Mouse (Mus musculus): ENCODE data around the gene Kif16b. TPM values are rescaled to one million over a fixed set of nuclear protein-coding genes. Genes with fewer than 3 reads are reported as not detected.

The Kif16b gene
- polyA plus RNA-seq, 1 experiment from 2014 or later = 3.9 TPM

GRCm38 (mm10) chr2:142859452-142859851 is 41.9 kb downstream of the Kif16b start:
- Histone ChIP-seq H3K36me3 (0 out of 2 replicates have a peak, but pooled peaks cover 7% of the 10 kb centered on the region), H3K4me3 (replicated peaks) (no peak overlapping the region), H3K4me2 (replicated peaks) (no peak overlapping the region), H3K27me3 (no peaks in the 10 kb centered on the region), H3K9me3 (no peaks in the 10 kb centered on the region), H3K27ac (no peak overlapping the region), H3K9ac (replicated peaks) (no peak overlapping the region), H3K4me1 (replicated peaks) (no peaks in the 10 kb centered on the region)
- WGBS = 69% methylated on average over 4 of the region's 4 CpGs
- ATAC-seq = 0 out of 2 replicates have a peak, but pooled peaks have one; percentile 30

GRCm38 (mm10) chr2:142838775-142839174 is 62.6 kb downstream of the Kif16b start:
- no peak overlapping the region for H3K9ac ChIP-seq (replicated peaks)
- H3K27me3 ChIP-seq = 0 out of 2 replicates have a peak, but pooled peaks cover 3% of the 10 kb centered on the region
- no peaks in the 10 kb centered on the region for H3K36me3 ChIP-seq
- H3K4me3 ChIP-seq (replicated peaks) = no peak overlapping the region
- H3K27ac ChIP-seq = no peak overlapping the region
- 83% methylated on average over 3 of the region's 3 CpGs for WGBS
- H3K4me2 ChIP-seq (replicated peaks) = no peak overlapping the region
- no peak for ATAC-seq
- no peaks in the 10 kb centered on the region for H3K9me3 ChIP-seq
- H3K4me1 ChIP-seq (replicated peaks) = no peaks in the 10 kb centered on the region

- ATAC-seq = no peak
- no peaks in the 10 kb centered on the region for H3K9me3 ChIP-seq
- no peak overlapping the region for H3K9ac ChIP-seq (replicated peaks)
- no peaks in the 10 kb centered on the region for H3K36me3 ChIP-seq
- 0 out of 2 replicates have a peak, but pooled peaks cover 3% of the 10 kb centered on the region for H3K27me3 ChIP-seq
- no peak overlapping the region for H3K4me3 ChIP-seq (replicated peaks)
- H3K27ac ChIP-seq = no peak overlapping the region
- WGBS = 62% methylated on average over 1 of the region's 1 CpGs
- H3K4me2 ChIP-seq (replicated peaks) = no peak overlapping the region
- H3K4me1 ChIP-seq (replicated peaks) = peaks cover 3% of the 10 kb centered on the region; the same call in 1 of the 2 replicates
Observed at GRCm38 (mm10) chr2:142838118-142838517, 63.2 kb downstream of the Kif16b start.

- Histone ChIP-seq H3K27me3 (peaks cover 3% of the 10 kb centered on the region; the same call in 1 of the 2 replicates), H3K9ac (replicated peaks) (no peak overlapping the region), H3K36me3 (no peaks in the 10 kb centered on the region), H3K9me3 (no peaks in the 10 kb centered on the region), H3K4me1 (replicated peaks) (peaks cover 13% of the 10 kb centered on the region), H3K27ac (no peak overlapping the region), H3K4me2 (replicated peaks) (no peak overlapping the region), H3K4me3 (replicated peaks) (no peak overlapping the region)
- 92% methylated on average over 3 of the region's 3 CpGs for WGBS
- ATAC-seq = no peak
Observed at GRCm38 (mm10) chr2:142834751-142835150, 66.6 kb downstream of the Kif16b start.

GRCm38 (mm10) chr2:142832617-142833422 is 68.5 kb downstream of the Kif16b start:
- no peak overlapping the region for H3K4me3 ChIP-seq (replicated peaks)
- no peaks in the 10 kb centered on the region for H3K36me3 ChIP-seq
- H3K4me1 ChIP-seq (replicated peaks) = peaks cover 13% of the 10 kb centered on the region
- peaks cover 3% of the 10 kb centered on the region; the same call in 1 of the 2 replicates for H3K27me3 ChIP-seq
- no peak overlapping the region for H3K9ac ChIP-seq (replicated peaks)
- no peak overlapping the region for H3K27ac ChIP-seq
- H3K4me2 ChIP-seq (replicated peaks) = no peak overlapping the region
- WGBS = 20% methylated on average over 10 of the region's 10 CpGs
- H3K9me3 ChIP-seq = no peaks in the 10 kb centered on the region
- peak; percentile 69 for ATAC-seq

- no peak overlapping the region for H3K27ac ChIP-seq
- no peaks in the 10 kb centered on the region for H3K9me3 ChIP-seq
- no peak overlapping the region for H3K4me3 ChIP-seq (replicated peaks)
- H3K36me3 ChIP-seq = no peaks in the 10 kb centered on the region
- no peaks in the 10 kb centered on the region for H3K27me3 ChIP-seq
- peaks cover 3% of the 10 kb centered on the region; the same call in 1 of the 2 replicates for H3K4me1 ChIP-seq (replicated peaks)
- no peak overlapping the region for H3K9ac ChIP-seq (replicated peaks)
- no peak overlapping the region for H3K4me2 ChIP-seq (replicated peaks)
- 27% methylated on average over 2 of the region's 2 CpGs for WGBS
- ATAC-seq = peak; percentile 76
Observed at GRCm38 (mm10) chr2:142813033-142813432, 88.3 kb downstream of the Kif16b start.

GRCm38 (mm10) chr2:142803760-142804448 is 97.4 kb downstream of the Kif16b start:
- 97% methylated on average over 1 of the region's 1 CpGs for WGBS
- no peaks in the 10 kb centered on the region for H3K36me3 ChIP-seq
- H3K9ac ChIP-seq (replicated peaks) = no peak overlapping the region
- no peak overlapping the region for H3K4me2 ChIP-seq (replicated peaks)
- no peak overlapping the region for H3K27ac ChIP-seq
- no peaks in the 10 kb centered on the region for H3K27me3 ChIP-seq
- no peaks in the 10 kb centered on the region for H3K4me1 ChIP-seq (replicated peaks)
- no peak for ATAC-seq
- H3K9me3 ChIP-seq = no peaks in the 10 kb centered on the region
- no peak overlapping the region for H3K4me3 ChIP-seq (replicated peaks)

- no peaks in the 10 kb centered on the region for H3K36me3 ChIP-seq
- H3K4me3 ChIP-seq (replicated peaks) = no peak overlapping the region
- no peaks in the 10 kb centered on the region for H3K27me3 ChIP-seq
- no peak overlapping the region for H3K9ac ChIP-seq (replicated peaks)
- WGBS = 62% methylated on average over 6 of the region's 6 CpGs
- ATAC-seq = no peak
- no peak overlapping the region for H3K4me2 ChIP-seq (replicated peaks)
- no peak overlapping the region for H3K27ac ChIP-seq
- H3K9me3 ChIP-seq = no peaks in the 10 kb centered on the region
- H3K4me1 ChIP-seq (replicated peaks) = no peaks in the 10 kb centered on the region
Observed at GRCm38 (mm10) chr2:142797310-142797709, 104.0 kb downstream of the Kif16b start.

GRCm38 (mm10) chr2:142775358-142775757 is 126.0 kb downstream of the Kif16b start:
- WGBS = 71% methylated on average over 1 of the region's 1 CpGs
- H3K36me3 ChIP-seq = no peaks in the 10 kb centered on the region
- H3K9me3 ChIP-seq = no peaks in the 10 kb centered on the region
- H3K4me1 ChIP-seq (replicated peaks) = no peaks in the 10 kb centered on the region
- no peaks in the 10 kb centered on the region for H3K27me3 ChIP-seq
- H3K4me3 ChIP-seq (replicated peaks) = no peak overlapping the region
- no peak for ATAC-seq
- H3K9ac ChIP-seq (replicated peaks) = no peak overlapping the region
- no peak overlapping the region for H3K27ac ChIP-seq
- H3K4me2 ChIP-seq (replicated peaks) = no peak overlapping the region

- Histone ChIP-seq H3K36me3 (no peaks in the 10 kb centered on the region), H3K27me3 (no peaks in the 10 kb centered on the region), H3K4me3 (replicated peaks) (no peak overlapping the region), H3K4me2 (replicated peaks) (no peak overlapping the region), H3K27ac (no peak overlapping the region), H3K4me1 (replicated peaks) (peaks cover 5% of the 10 kb centered on the region), H3K9me3 (no peaks in the 10 kb centered on the region), H3K9ac (replicated peaks) (no peak overlapping the region)
- WGBS = 82% methylated on average over 1 of the region's 1 CpGs
- ATAC-seq = no peak
Observed at GRCm38 (mm10) chr2:142774752-142775151, 126.6 kb downstream of the Kif16b start.

GRCm38 (mm10) chr2:142769647-142770121 is 131.6 kb downstream of the Kif16b start:
- Histone ChIP-seq H3K27ac (peak overlapping the region; percentile 27; the same call in 1 of the 2 replicates), H3K4me2 (replicated peaks) (peak overlapping the region; percentile 22), H3K27me3 (no peaks in the 10 kb centered on the region), H3K4me1 (replicated peaks) (peaks cover 12% of the 10 kb centered on the region), H3K9ac (replicated peaks) (peak overlapping the region; percentile 36; the same call in 1 of the 2 replicates), H3K9me3 (no peaks in the 10 kb centered on the region), H3K4me3 (replicated peaks) (no peak overlapping the region), H3K36me3 (no peaks in the 10 kb centered on the region)
- peak; percentile 70; the same call in 1 of the 2 replicates for ATAC-seq
- 49% methylated on average over 11 of the region's 11 CpGs for WGBS

- no peak overlapping the region for H3K27ac ChIP-seq
- H3K27me3 ChIP-seq = no peaks in the 10 kb centered on the region
- 74% methylated on average over 2 of the region's 2 CpGs for WGBS
- ATAC-seq = no peak
- peaks cover 3% of the 10 kb centered on the region; the same call in 1 of the 2 replicates for H3K4me1 ChIP-seq (replicated peaks)
- H3K9me3 ChIP-seq = no peaks in the 10 kb centered on the region
- no peak overlapping the region for H3K4me3 ChIP-seq (replicated peaks)
- no peak overlapping the region for H3K9ac ChIP-seq (replicated peaks)
- no peaks in the 10 kb centered on the region for H3K36me3 ChIP-seq
- H3K4me2 ChIP-seq (replicated peaks) = no peak overlapping the region
Observed at GRCm38 (mm10) chr2:142764276-142764675, 137.1 kb downstream of the Kif16b start.

Measured in midbrain, embryonic 13.5 days (tissue).